Mouse (Mus musculus) kidney, adult 2 months (tissue): ENCODE data around the gene Spsb1. TPM values are rescaled to one million over a fixed set of nuclear protein-coding genes. Genes with fewer than 3 reads are reported as not detected.

Experiments used
- DNase-seq: peaks from one replicate; pipeline ENCODE4 v3.0.0; 2021
- H3K27ac ChIP-seq: fragments of 200-500 bp; 2 replicates; pipeline ENCODE4 v1.5.1; 2012; ENCODE audit warnings: low read depth, low read length, control low read depth, inconsistent platforms; ENCODE audit not compliant: insufficient read depth
- H3K27me3 ChIP-seq: fragments of 200-500 bp; replicated peaks from 2 replicates; pipeline ENCODE4 v1.6.1; 2012; ENCODE audit warnings: mild to moderate bottlenecking, moderate library complexity, low read length, inconsistent platforms; ENCODE audit not compliant: control insufficient read depth, insufficient read depth
- H3K36me3 ChIP-seq: fragments of 200-500 bp; 2 replicates; pipeline ENCODE4 v1.6.1; 2012; ENCODE audit warnings: mild to moderate bottlenecking, moderate library complexity, low read length, inconsistent platforms; ENCODE audit not compliant: control insufficient read depth, insufficient read depth
- H3K4me1 ChIP-seq: fragments of 200-500 bp; 2 replicates; pipeline ENCODE4 v1.6.1; 2011; ENCODE audit warnings: low read length; ENCODE audit not compliant: control insufficient read depth, insufficient read depth
- H3K4me3 ChIP-seq: fragments of 200-500 bp; 2 replicates; pipeline ENCODE4 v1.5.1; 2011; ENCODE audit warnings: mild to moderate bottlenecking, low read depth, low read length, control low read depth; ENCODE audit not compliant: insufficient read depth
- CTCF ChIP-seq: fragments of 200-500 bp; conservative IDR thresholded peaks from 2 replicates; pipeline ENCODE4 v1.5.1; 2011; ENCODE audit warnings: low read depth, mild to moderate bottlenecking, control low read depth, low read length, moderate library complexity, mixed read lengths; ENCODE audit not compliant: insufficient read depth, insufficient read length
- POLR2A ChIP-seq: fragments of 200-500 bp; IDR thresholded peaks from one replicate; pipeline ENCODE4 v1.6.1; 2011; ENCODE audit warnings: low read depth, low read length, control low read depth
- WGBS: fragments of 180-500 bp; shearing (Covaris S2); methylation state at CpG from one replicate; pipeline ENCODE4 v1.1.7; 2018; 5-methylcytosine and 5-hydroxymethylcytosine counted together
- polyA plus RNA-seq: library from polyadenylated mRNA; depleted of rRNA; stranded (reverse); fragments of >200 nt; gene quantifications from 2 replicates; pipeline ENCODE4 v1.2.3, GENCODE M21; 2012; rRNA removed

Gene Spsb1
- polyA plus RNA-seq, 1 experiment: 6.5 TPM

- Histone ChIP-seq H3K27me3 (no peaks in the 10 kb centered on the region), H3K4me3 (no peak overlapping the region), H3K27ac (no peak overlapping the region), H3K4me1 (peaks cover 5% of the 10 kb centered on the region; the same call in 1 of the 2 replicates), H3K36me3 (no peaks in the 10 kb centered on the region)
- no peak for DNase-seq
- TF ChIP-seq POLR2A (no peak), CTCF (no peak)
- 60% methylated on average over 10 of the region's 10 CpGs for whole genome bisulfite sequencing
These were observed 104.2 kb downstream of the Spsb1 start for GRCm38 (mm10) chr4:149850674-149851073.

- Histone ChIP-seq H3K36me3 (no peaks in the 10 kb centered on the region), H3K4me1 (peaks cover 5% of the 10 kb centered on the region; the same call in 1 of the 2 replicates), H3K27ac (no peak overlapping the region), H3K27me3 (no peaks in the 10 kb centered on the region), H3K4me3 (no peak overlapping the region)
- TF ChIP-seq CTCF (no peak), POLR2A (no peak)
- 85% methylated on average over 7 of the region's 7 CpGs for WGBS
- DNase-seq: no peak
These were observed 104.8 kb downstream of the Spsb1 start for GRCm38 (mm10) chr4:149850045-149850444.

- Histone ChIP-seq H3K27me3 (no peaks in the 10 kb centered on the region), H3K4me3 (no peak overlapping the region), H3K4me1 (no peaks in the 10 kb centered on the region), H3K27ac (no peak overlapping the region), H3K36me3 (no peaks in the 10 kb centered on the region)
- WGBS: 94% methylated on average over 5 of the region's 5 CpGs
- DNase-seq: no peak
- TF ChIP-seq POLR2A (no peak), CTCF (no peak)
These were observed 105.8 kb downstream of the Spsb1 start for GRCm38 (mm10) chr4:149849035-149849434.

- H3K4me3 ChIP-seq: no peak overlapping the region
- no peaks in the 10 kb centered on the region for H3K27me3 ChIP-seq
- no peak for DNase-seq
- no peak overlapping the region for H3K27ac ChIP-seq
- WGBS: 71% methylated on average over 22 of the region's 22 CpGs
- TF ChIP-seq POLR2A (no peak), CTCF (no peak)
- H3K4me1 ChIP-seq: no peaks in the 10 kb centered on the region
- H3K36me3 ChIP-seq: no peaks in the 10 kb centered on the region
These were observed 107.8 kb downstream of the Spsb1 start for GRCm38 (mm10) chr4:149846861-149847631.

Other genes with a start within 250 kb of the Spsb1 start
- 34.2 and 37.5 TPM in 2 replicates for gene Tmem201, start 217.0 kb downstream of the Spsb1 start, polyA plus RNA-seq
- gene Slc25a33, start 180.8 kb downstream of the Spsb1 start, polyA plus RNA-seq: 16.8 and 18.3 TPM in 2 replicates
- gene H6pd, start 54.0 kb upstream of the Spsb1 start, polyA plus RNA-seq: 137 and 161 TPM in 2 replicates
- 0.76 and 1.2 TPM in 2 replicates for gene Gpr157, start 132.3 kb upstream of the Spsb1 start, polyA plus RNA-seq
- 181 and 266 TPM in 2 replicates for gene Slc2a5, start 164.2 kb upstream of the Spsb1 start, polyA plus RNA-seq
- gene Slc2a7, start 193.9 kb upstream of the Spsb1 start, polyA plus RNA-seq: 0.64 and 1.3 TPM in 2 replicates
- gene Car6, start 246.3 kb upstream of the Spsb1 start, polyA plus RNA-seq: not detected in 2 replicates